Mouse (Mus musculus): Measurements from ENCODE around the gene Hnrnpf. TPM values are rescaled to one million over a fixed set of nuclear protein-coding genes. Genes with fewer than 3 reads are reported as not detected.

Gene Hnrnpf
- total and polyA plus RNA-seq, 2 experiments: 89.3 to 188 TPM

- peak overlapping the region; percentile 59; the same call in 1 of the 2 replicates for H3K27ac ChIP-seq (replicated peaks; ENCODE audit: insufficient read depth, low read depth, low read length)
- peak overlapping the region; percentile 90 for H3K4me3 ChIP-seq (ENCODE audit: insufficient read depth, low read depth, low read length)
- H3K79me2 ChIP-seq (ENCODE audit: control insufficient read depth, insufficient read depth, low read length): peaks cover 28% of the 10 kb centered on the region
- peak; percentile 72 for DNase-seq (ENCODE audit: extremely low read depth, low read depth, low spot score)
- H3K27me3 ChIP-seq (ENCODE audit: control insufficient read depth, insufficient read depth, low read length): no peaks in the 10 kb centered on the region
- WGBS: under 1% methylated on average over 14 of the region's 14 CpGs
- peak overlapping the region; percentile 100 for H3K9ac ChIP-seq (ENCODE audit: low read depth, low read length)
- no peaks in the 10 kb centered on the region for H3K36me3 ChIP-seq (ENCODE audit: control insufficient read depth, insufficient read depth, low read length)
- TF ChIP-seq CTCF (IDR thresholded peaks at IDR 0.05; ENCODE audit: low read depth, low read length): no peak
- TF ChIP-seq POLR2A (IDR thresholded peaks at IDR 0.05; ENCODE audit: extremely low read depth, insufficient read depth, low read length): no peak
- peaks cover 13% of the 10 kb centered on the region for H3K4me1 ChIP-seq (ENCODE audit: control insufficient read depth, insufficient read depth, low read length)
Measured at GRCm38 (mm10) chr6:117908424-117908900, 8.3 kb downstream of the Hnrnpf start.

DNA sequence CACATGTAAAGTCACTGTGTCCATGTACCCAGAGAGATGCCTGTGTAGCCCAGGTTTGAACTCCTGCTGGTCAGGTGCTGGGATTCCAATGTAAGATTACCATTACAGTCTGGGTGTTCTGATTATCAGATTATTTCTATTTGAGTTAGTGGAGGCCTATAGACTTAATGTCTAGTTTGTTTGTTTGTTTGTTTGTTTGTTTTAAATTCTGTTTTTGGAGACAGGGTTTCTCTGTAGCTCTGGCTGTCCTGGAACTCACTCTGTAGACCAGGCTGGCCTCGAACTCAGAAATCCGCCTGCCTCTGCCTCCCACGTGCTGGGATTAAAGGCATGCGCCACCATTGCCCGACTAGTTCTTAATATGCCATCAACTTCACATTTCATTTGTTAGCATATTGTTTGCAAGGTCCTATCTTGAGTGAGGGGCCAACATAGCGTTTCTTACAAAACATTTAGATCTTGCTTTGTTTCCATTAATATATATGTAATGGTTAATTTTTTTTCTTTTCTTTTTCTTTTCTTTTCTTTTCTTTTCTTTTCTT, 10.1 kb downstream of the Hnrnpf start:
- H3K27me3 ChIP-seq (ENCODE audit: control insufficient read depth, insufficient read depth, low read length): no peaks in the 10 kb centered on the region
- no peak for TF ChIP-seq POLR2A (IDR thresholded peaks at IDR 0.05; ENCODE audit: extremely low read depth, insufficient read depth, low read length)
- no peak for TF ChIP-seq CTCF (IDR thresholded peaks at IDR 0.05; ENCODE audit: low read depth, low read length)
- H3K4me1 ChIP-seq (ENCODE audit: control insufficient read depth, insufficient read depth, low read length): peaks cover 16% of the 10 kb centered on the region
- H3K27ac ChIP-seq (replicated peaks; ENCODE audit: insufficient read depth, low read depth, low read length): no peak overlapping the region
- no peak for DNase-seq (ENCODE audit: extremely low read depth, low read depth, low spot score)
- no peaks in the 10 kb centered on the region for H3K36me3 ChIP-seq (ENCODE audit: control insufficient read depth, insufficient read depth, low read length)
- H3K9ac ChIP-seq (ENCODE audit: low read depth, low read length): no peak overlapping the region
- no peak overlapping the region for H3K4me3 ChIP-seq (ENCODE audit: insufficient read depth, low read depth, low read length)
- peaks cover 32% of the 10 kb centered on the region for H3K79me2 ChIP-seq (ENCODE audit: control insufficient read depth, insufficient read depth, low read length)
- 79% methylated on average over 6 of the region's 6 CpGs for WGBS

DNA sequence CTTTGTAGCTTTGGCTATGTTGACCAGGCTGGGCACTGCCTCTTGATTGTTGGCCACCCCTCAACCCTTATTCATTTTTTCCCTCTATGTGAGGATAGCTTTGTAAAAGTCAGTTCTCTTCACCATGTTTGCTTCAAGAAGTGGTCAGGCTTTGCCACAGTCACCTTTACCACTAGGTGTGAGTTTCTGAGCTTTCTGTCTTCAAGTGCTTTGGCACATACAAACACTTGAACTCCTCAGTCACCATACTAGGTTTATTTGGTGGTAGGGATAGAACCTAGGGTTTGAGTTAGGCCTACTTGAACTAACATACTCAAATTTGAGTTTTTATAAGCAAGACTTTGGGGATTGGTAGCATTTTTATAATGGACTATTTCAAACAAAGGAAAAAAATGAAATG, 14.4 kb downstream of the Hnrnpf start:
- peaks cover 7% of the 10 kb centered on the region for H3K36me3 ChIP-seq (ENCODE audit: control insufficient read depth, insufficient read depth, low read length)
- H3K4me1 ChIP-seq (ENCODE audit: control insufficient read depth, insufficient read depth, low read length): peaks cover 16% of the 10 kb centered on the region
- H3K79me2 ChIP-seq (ENCODE audit: control insufficient read depth, insufficient read depth, low read length): peaks cover 29% of the 10 kb centered on the region
- no peak for TF ChIP-seq POLR2A (IDR thresholded peaks at IDR 0.05; ENCODE audit: extremely low read depth, insufficient read depth, low read length)
- TF ChIP-seq CTCF (IDR thresholded peaks at IDR 0.05; ENCODE audit: low read depth, low read length): no peak
- H3K27ac ChIP-seq (replicated peaks; ENCODE audit: insufficient read depth, low read depth, low read length): no peak overlapping the region
- H3K4me3 ChIP-seq (ENCODE audit: insufficient read depth, low read depth, low read length): no peak overlapping the region
- DNase-seq (ENCODE audit: extremely low read depth, low read depth, low spot score): no peak
- no peaks in the 10 kb centered on the region for H3K27me3 ChIP-seq (ENCODE audit: control insufficient read depth, insufficient read depth, low read length)
- H3K9ac ChIP-seq (ENCODE audit: low read depth, low read length): no peak overlapping the region

DNA sequence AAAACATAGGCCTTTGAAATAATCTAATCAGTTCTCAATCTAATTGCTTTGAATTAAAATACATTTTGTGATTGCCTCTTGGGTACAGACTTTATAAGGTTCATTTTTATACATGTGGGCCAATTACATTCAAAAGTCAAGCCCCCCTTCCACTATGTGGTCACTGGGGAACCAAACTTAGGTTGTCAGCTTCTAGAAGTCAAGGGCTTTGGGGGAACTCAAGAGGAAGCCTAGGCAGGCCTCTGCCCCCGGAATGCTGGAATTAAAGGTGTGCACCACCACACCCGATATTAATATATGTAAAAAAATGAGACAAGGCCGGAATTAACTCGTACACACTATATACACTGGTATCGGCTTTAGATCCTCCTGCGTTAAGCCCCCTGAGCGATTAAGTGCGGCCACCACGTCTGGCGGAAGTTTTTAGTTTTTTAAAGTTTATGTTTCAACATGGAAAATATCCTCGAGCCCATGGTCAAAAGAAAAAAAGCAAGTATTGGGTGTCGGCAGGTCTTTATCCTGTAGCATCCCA, 16.1 kb downstream of the Hnrnpf start:
- TF ChIP-seq POLR2A (IDR thresholded peaks at IDR 0.05; ENCODE audit: extremely low read depth, insufficient read depth, low read length): no peak
- TF ChIP-seq CTCF (IDR thresholded peaks at IDR 0.05; ENCODE audit: low read depth, low read length): no peak
- peaks cover 16% of the 10 kb centered on the region for H3K4me1 ChIP-seq (ENCODE audit: control insufficient read depth, insufficient read depth, low read length)
- H3K9ac ChIP-seq (ENCODE audit: low read depth, low read length): peak overlapping the region; percentile 48
- under 1% methylated on average over 12 of the region's 12 CpGs for WGBS
- peak overlapping the region; percentile 68 for H3K4me3 ChIP-seq (ENCODE audit: insufficient read depth, low read depth, low read length)
- no peak for DNase-seq (ENCODE audit: extremely low read depth, low read depth, low spot score)
- peak overlapping the region; percentile 89 for H3K27ac ChIP-seq (replicated peaks; ENCODE audit: insufficient read depth, low read depth, low read length)
- H3K27me3 ChIP-seq (ENCODE audit: control insufficient read depth, insufficient read depth, low read length): no peaks in the 10 kb centered on the region
- H3K36me3 ChIP-seq (ENCODE audit: control insufficient read depth, insufficient read depth, low read length): peaks cover 16% of the 10 kb centered on the region
- peaks cover 21% of the 10 kb centered on the region for H3K79me2 ChIP-seq (ENCODE audit: control insufficient read depth, insufficient read depth, low read length)

- Histone ChIP-seq H3K27ac (replicated peaks; ENCODE audit: insufficient read depth, low read depth, low read length) (peak overlapping the region; percentile 89), H3K36me3 (ENCODE audit: control insufficient read depth, insufficient read depth, low read length) (peaks cover 22% of the 10 kb centered on the region), H3K4me3 (ENCODE audit: insufficient read depth, low read depth, low read length) (peak overlapping the region; percentile 68), H3K79me2 (ENCODE audit: control insufficient read depth, insufficient read depth, low read length) (peaks cover 21% of the 10 kb centered on the region), H3K9ac (ENCODE audit: low read depth, low read length) (peak overlapping the region; percentile 76), H3K4me1 (ENCODE audit: control insufficient read depth, insufficient read depth, low read length) (peaks cover 16% of the 10 kb centered on the region), H3K27me3 (ENCODE audit: control insufficient read depth, insufficient read depth, low read length) (no peaks in the 10 kb centered on the region)
- WGBS: under 1% methylated on average over 62 of the region's 62 CpGs
- TF ChIP-seq CTCF (IDR thresholded peaks at IDR 0.05; ENCODE audit: low read depth, low read length) (no peak), POLR2A (IDR thresholded peaks at IDR 0.05; ENCODE audit: extremely low read depth, insufficient read depth, low read length) (0 out of 2 replicates have a peak, but pooled peaks have one; percentile 47)
- DNase-seq (ENCODE audit: extremely low read depth, low read depth, low spot score): peak; percentile 91
Measured at GRCm38 (mm10) chr6:117916737-117917426, 16.8 kb downstream of the Hnrnpf start.
